Mouse (Mus musculus): ENCODE data around the gene Kdm5c. TPM values are rescaled to one million over a fixed set of nuclear protein-coding genes. Genes with fewer than 3 reads are reported as not detected.
A peak's percentile ranks its signal among the peaks of the same experiment; 100 is the strongest.

Gene Kdm5c
- total and polyA plus RNA-seq, 3 experiments: 21.6 to 59.3 (median 45.2) TPM

GRCm38 (mm10) chrX:152323584-152323983 lies 90.8 kb downstream of the Kdm5c start:
- in situ Hi-C loops (cut with MboI; ENCODE audit: low pct_ligation_motif_present, low pct_unique_long_range_greater_than_20kb, low sequenced_read_pairs) (no loop called here), dilution Hi-C loops (cut with MboI; ENCODE audit: extremely low pct_ligation_motif_present, extremely low pct_unique_long_range_greater_than_20kb, low sequenced_read_pairs) (no loop called here)
- peaks cover 0 to 7% of the 10 kb centered on the region in 2 experiments; a peak in 2 of 4 replicates for H3K4me1 ChIP-seq (ENCODE audit: control insufficient read depth in 1 of 2, insufficient read depth in 2 of 2)
- no peaks in the 10 kb centered on the region for H3K9me3 ChIP-seq (replicated peaks; ENCODE audit: low read length)
- H3K4me2 ChIP-seq (ENCODE audit: insufficient read depth, low read depth, poor library complexity, severe bottlenecking): no peak overlapping the region
- no peak for TF ChIP-seq CHD1 (IDR thresholded peaks at IDR 0.05; ENCODE audit: low read depth, low read length)
- no peak for TF ChIP-seq CHD2 (IDR thresholded peaks at IDR 0.05; ENCODE audit: low read length)
- TF ChIP-seq CTCF (conservative IDR thresholded peaks at IDR 0.05 in 1 of 2, IDR thresholded peaks at IDR 0.05 in 1 of 2; ENCODE audit: low read depth in 2 of 2, low read length in 2 of 2): peak in 1 of 2 experiments; percentile 16; a peak in 1 of 4 replicates
- DNase-seq (ENCODE audit: extremely low read depth): no peak
- no peak overlapping the region for H3K4me3 ChIP-seq (replicated peaks in 1 of 3; ENCODE audit: low read depth in 2 of 3, low read length in 2 of 3, poor library complexity in 1 of 3)
- no peak overlapping the region for H3K9ac ChIP-seq (ENCODE audit: insufficient read depth, low read depth)
- H3K27ac ChIP-seq (ENCODE audit: insufficient read depth, low read depth): no peak overlapping the region
- H3K36me3 ChIP-seq (replicated peaks in 1 of 2; ENCODE audit: control insufficient read depth in 1 of 2, insufficient read depth in 1 of 2, low read length in 1 of 2): peaks cover 7 to 21% of the 10 kb centered on the region in 2 experiments
- peaks cover 8% of the 10 kb centered on the region for H3K79me2 ChIP-seq (replicated peaks; ENCODE audit: control insufficient read depth, extremely low read depth, insufficient read depth, poor library complexity, severe bottlenecking)
- H3K27me3 ChIP-seq (replicated peaks): no peaks in the 10 kb centered on the region

Other genes with a start within 250 kb of the Kdm5c start
- gene Hsd17b10, start 231.2 kb upstream of the Kdm5c start, total RNA-seq (2012; rRNA removed): 92.8 and 98.5 TPM in 2 replicates
- gene Hsd17b10, start 231.2 kb upstream of the Kdm5c start, total RNA-seq (2014; rRNA removed): 82.1 and 87.8 TPM in 2 replicates
- gene Hsd17b10, start 231.2 kb upstream of the Kdm5c start, polyA plus RNA-seq (2012; ENCODE audit: insufficient read length, low read depth): 77.2 and 91.0 TPM in 2 replicates
- gene Ribc1, start 216.7 kb upstream of the Kdm5c start, total RNA-seq (2012; rRNA removed): 5.7 and 7.2 TPM in 2 replicates
- 5.7 and 5.8 TPM in 2 replicates for gene Ribc1, start 216.7 kb upstream of the Kdm5c start, total RNA-seq (2014; rRNA removed)
- gene Ribc1, start 216.7 kb upstream of the Kdm5c start, polyA plus RNA-seq (2012; ENCODE audit: insufficient read length, low read depth): 6.0 and 7.7 TPM in 2 replicates
- gene Smc1a, start 216.6 kb upstream of the Kdm5c start, total RNA-seq (2012; rRNA removed): 48.9 and 54.1 TPM in 2 replicates
- gene Smc1a, start 216.6 kb upstream of the Kdm5c start, total RNA-seq (2014; rRNA removed): 41.8 and 46.6 TPM in 2 replicates
- gene Smc1a, start 216.6 kb upstream of the Kdm5c start, polyA plus RNA-seq (2012; ENCODE audit: insufficient read length, low read depth): 99.7 and 128 TPM in 2 replicates
- 1.2 and 1.8 TPM in 2 replicates for gene Iqsec2, start 88.8 kb upstream of the Kdm5c start, total RNA-seq (2012; rRNA removed)
- gene Iqsec2, start 88.8 kb upstream of the Kdm5c start, total RNA-seq (2014; rRNA removed): 0.39 and 0.71 TPM in 2 replicates
- gene Iqsec2, start 88.8 kb upstream of the Kdm5c start, polyA plus RNA-seq (2012; ENCODE audit: insufficient read length, low read depth): 3.3 and 4.2 TPM in 2 replicates
- gene Kantr, start 94.5 kb downstream of the Kdm5c start, total RNA-seq (2012; rRNA removed): 3.1 and 3.5 TPM in 2 replicates
- 0.64 and 0.86 TPM in 2 replicates for gene Kantr, start 94.5 kb downstream of the Kdm5c start, total RNA-seq (2014; rRNA removed)
- gene Kantr, start 94.5 kb downstream of the Kdm5c start, polyA plus RNA-seq (2012; ENCODE audit: insufficient read length, low read depth): 2.7 and 3.4 TPM in 2 replicates
- gene Tspyl2, start 109.4 kb downstream of the Kdm5c start, total RNA-seq (2012; rRNA removed): 16.5 and 17.0 TPM in 2 replicates
- 18.0 and 21.0 TPM in 2 replicates for gene Tspyl2, start 109.4 kb downstream of the Kdm5c start, total RNA-seq (2014; rRNA removed)
- gene Tspyl2, start 109.4 kb downstream of the Kdm5c start, polyA plus RNA-seq (2012; ENCODE audit: insufficient read length, low read depth): 35.3 and 37.1 TPM in 2 replicates
- gene Gpr173, start 135.7 kb downstream of the Kdm5c start, total RNA-seq (2012; rRNA removed): not detected in 2 replicates
- gene Gpr173, start 135.7 kb downstream of the Kdm5c start, total RNA-seq (2014; rRNA removed): not detected in 2 replicates
- gene Gpr173, start 135.7 kb downstream of the Kdm5c start, polyA plus RNA-seq (2012; ENCODE audit: insufficient read length, low read depth): not detected in 2 replicates